In the genomic region with DNA sequence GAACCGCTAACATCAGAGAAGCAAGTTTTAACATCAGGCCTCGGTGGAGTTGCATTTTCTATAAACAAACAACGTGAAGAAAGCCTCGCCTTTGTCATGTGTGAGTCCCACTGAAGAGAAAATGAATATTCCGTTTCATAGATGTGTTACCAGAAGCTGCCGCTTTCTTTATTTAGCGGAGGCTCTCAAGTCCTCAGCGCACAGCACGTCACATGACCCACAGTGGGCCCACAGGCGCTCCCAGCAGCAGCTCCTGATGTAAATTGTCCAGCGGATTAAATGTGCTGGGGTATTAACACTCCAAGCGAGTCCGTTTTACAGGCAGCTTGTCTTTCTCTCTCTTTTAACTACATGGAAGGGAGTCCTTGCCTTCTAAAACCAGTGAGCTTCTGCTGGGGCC, we compare ENCODE assay signal across 23 mouse cellular contexts.
A peak's percentile ranks its signal among the peaks of the same experiment; 100 is the strongest.
DNase-seq lines count a peak whose midpoint lies in the region; ATAC-seq and TF ChIP-seq lines count a peak whose summit lies in the region.
"Had no signal": no experiment of that assay in that cellular context is flagged by ENCODE, and none has a peak within 500 bp of the region (broad histone marks: within the 10 kb centered on the region; RNA-seq: fewer than 3 reads in every experiment).

No protein-coding gene starts in this region.

- H3K9me3 ChIP-seq in forebrain, embryonic 13.5 days (replicated peaks) = no peaks in the 10 kb centered on the region; the same call in 1 of the 2 replicates
- H3K9me3 ChIP-seq in forebrain, embryonic 11.5 days (ENCODE audit: control insufficient read depth, low read length) = no peaks in the 10 kb centered on the region
- H3K9me3 ChIP-seq in heart, embryonic 13.5 days = peaks cover 5% of the 10 kb centered on the region; the same call in 1 of the 2 replicates
- no peaks in the 10 kb centered on the region; the same call in 1 of the 2 replicates for H3K9me3 ChIP-seq in heart, embryonic 10.5 days
- H3K9me3 ChIP-seq in heart, postnatal 0 days (replicated peaks; ENCODE audit: control insufficient read depth, low read length) = no peaks in the 10 kb centered on the region
- H3K9me3 ChIP-seq: forebrain, embryonic 15.5 days; G1E; intestine, embryonic 15.5 days had no signal

- ATAC-seq in forebrain, embryonic 13.5 days = 0 out of 2 replicates have a peak, but pooled peaks have one; percentile 27
- ATAC-seq in forebrain, embryonic 11.5 days (replicated peaks; ENCODE audit: low FRiP score) = no peak
- ATAC-seq in heart, embryonic 13.5 days (ENCODE audit: extremely low read depth, insufficient number of reproducible peaks, low FRiP score, low TSS enrichment) = no peak
- no peak for ATAC-seq in heart, postnatal 0 days (ENCODE audit: insufficient read depth, low read depth)
- ATAC-seq: CD4-positive, CD25-positive, alpha-beta regulatory T cell, adult 4 months; forebrain, embryonic 15.5 days; intestine, embryonic 15.5 days had no signal

- no peak for TF ChIP-seq CTCF in heart, postnatal 0 days (IDR thresholded peaks at IDR 0.05; ENCODE audit: low read depth)

- no peaks in the 10 kb centered on the region for H3K36me3 ChIP-seq in forebrain, embryonic 13.5 days (ENCODE audit: poor library complexity, severe bottlenecking)
- H3K36me3 ChIP-seq in forebrain, embryonic 11.5 days (ENCODE audit: control insufficient read depth, insufficient read depth, low read length) = no peaks in the 10 kb centered on the region
- no peaks in the 10 kb centered on the region for H3K36me3 ChIP-seq in heart, embryonic 13.5 days
- H3K36me3 ChIP-seq in heart, embryonic 10.5 days = no peaks in the 10 kb centered on the region
- H3K36me3 ChIP-seq in heart, postnatal 0 days (replicated peaks; ENCODE audit: control insufficient read depth, insufficient read depth, low read length) = no peaks in the 10 kb centered on the region
- H3K36me3 ChIP-seq: embryonic facial prominence, embryonic 12.5 days; forebrain, embryonic 15.5 days; G1E; heart, embryonic 12.5 days; hindbrain, embryonic 10.5 days; intestine, embryonic 15.5 days had no signal

- H3K4me1 ChIP-seq in forebrain, embryonic 13.5 days = no peaks in the 10 kb centered on the region
- no peaks in the 10 kb centered on the region for H3K4me1 ChIP-seq in forebrain, embryonic 11.5 days (replicated peaks; ENCODE audit: control insufficient read depth, insufficient read depth, low read length)
- peaks cover 23% of the 10 kb centered on the region for H3K4me1 ChIP-seq in heart, embryonic 13.5 days
- peaks cover 7% of the 10 kb centered on the region; the same call in 1 of the 2 replicates for H3K4me1 ChIP-seq in heart, embryonic 10.5 days
- peaks cover 14% of the 10 kb centered on the region; the same call in 1 of the 2 replicates for H3K4me1 ChIP-seq in heart, postnatal 0 days (ENCODE audit: control insufficient read depth, insufficient read depth)
- H3K4me1 ChIP-seq: embryonic facial prominence, embryonic 12.5 days; forebrain, embryonic 15.5 days; hindbrain, embryonic 10.5 days; intestine, embryonic 15.5 days had no signal

- no peaks in the 10 kb centered on the region for H3K27me3 ChIP-seq in forebrain, embryonic 13.5 days
- no peaks in the 10 kb centered on the region for H3K27me3 ChIP-seq in forebrain, embryonic 11.5 days (ENCODE audit: control insufficient read depth, insufficient read depth, low read length)
- no peaks in the 10 kb centered on the region for H3K27me3 ChIP-seq in heart, embryonic 13.5 days (replicated peaks)
- no peaks in the 10 kb centered on the region for H3K27me3 ChIP-seq in heart, embryonic 10.5 days (ENCODE audit: insufficient read depth, poor library complexity, severe bottlenecking)
- no peaks in the 10 kb centered on the region for H3K27me3 ChIP-seq in heart, postnatal 0 days (ENCODE audit: control insufficient read depth, insufficient read depth, low read length)
- H3K27me3 ChIP-seq: embryonic facial prominence, embryonic 12.5 days; forebrain, embryonic 15.5 days; heart, embryonic 12.5 days; intestine, embryonic 15.5 days had no signal

- DNase-seq in forebrain, embryonic 11.5 days (ENCODE audit: low spot score) = no peak
- DNase-seq in heart, embryonic 10.5 days (ENCODE audit: low spot score) = no peak
- no peak for DNase-seq in heart, postnatal 0 days (ENCODE audit: low spot score)
- no peak for DNase-seq in heart, postnatal 14 days
- peak; percentile 9 for DNase-seq in R1 (ENCODE audit: low read depth, low spot score)
- DNase-seq: adrenal gland, postnatal 10 days; B cell, adult 2 months; cerebellum, adult 11-12 months; cerebellum, adult 9-10 months; cerebellum, postnatal 25 days; gastrocnemius, postnatal 10 days; heart, adult 18-20 months; kidney, adult 18-20 months had no signal

- 75% methylated on average over 13 of the region's 13 CpGs for WGBS in forebrain, embryonic 13.5 days
- 79% methylated on average over 13 of the region's 13 CpGs for WGBS in forebrain, embryonic 11.5 days
- 68% methylated on average over 13 of the region's 13 CpGs for WGBS in heart, embryonic 13.5 days
- 77% methylated on average over 13 of the region's 13 CpGs for WGBS in heart, embryonic 10.5 days
- WGBS in heart, postnatal 0 days = 68% methylated on average over 13 of the region's 13 CpGs

- TF ChIP-seq EP300 in heart, postnatal 0 days (IDR thresholded peaks at IDR 0.05; ENCODE audit: low read depth) = no peak

- no peak overlapping the region for H3K4me3 ChIP-seq in forebrain, embryonic 13.5 days
- H3K4me3 ChIP-seq in forebrain, embryonic 11.5 days (ENCODE audit: low read depth, low read length) = no peak overlapping the region
- no peak overlapping the region for H3K4me3 ChIP-seq in heart, embryonic 13.5 days
- no peak overlapping the region for H3K4me3 ChIP-seq in heart, embryonic 10.5 days
- no peak overlapping the region for H3K4me3 ChIP-seq in heart, postnatal 0 days (ENCODE audit: low read depth, low read length)
- H3K4me3 ChIP-seq: embryonic facial prominence, embryonic 12.5 days; forebrain, embryonic 15.5 days; heart, embryonic 12.5 days; hindbrain, embryonic 10.5 days; intestine, embryonic 15.5 days had no signal

- intact Hi-C loops in heart, postnatal 14 days (cut with DNase I) = no loop called here

- H3K27ac ChIP-seq in forebrain, embryonic 13.5 days = no peak overlapping the region
- H3K27ac ChIP-seq in forebrain, embryonic 11.5 days (ENCODE audit: low read depth, low read length) = no peak overlapping the region
- H3K27ac ChIP-seq in heart, embryonic 13.5 days (replicated peaks) = peak overlapping the region; percentile 52; the same call in 1 of the 2 replicates
- H3K27ac ChIP-seq in heart, embryonic 10.5 days = no peak overlapping the region
- peak overlapping the region; percentile 43; the same call in 1 of the 2 replicates for H3K27ac ChIP-seq in heart, postnatal 0 days (ENCODE audit: low read depth)
- H3K27ac ChIP-seq: embryonic facial prominence, embryonic 12.5 days; forebrain, embryonic 15.5 days; hindbrain, embryonic 10.5 days; hindbrain, embryonic 14.5 days; intestine, embryonic 15.5 days had no signal

- no peak overlapping the region for H3K4me2 ChIP-seq in forebrain, embryonic 13.5 days
- no peak overlapping the region for H3K4me2 ChIP-seq in forebrain, embryonic 11.5 days (ENCODE audit: low read depth, low read length, severe bottlenecking)
- H3K4me2 ChIP-seq in heart, embryonic 13.5 days = no peak overlapping the region
- no peak overlapping the region for H3K4me2 ChIP-seq in heart, postnatal 0 days (ENCODE audit: low read depth, low read length)
- H3K4me2 ChIP-seq: embryonic facial prominence, embryonic 12.5 days; forebrain, embryonic 15.5 days; heart, embryonic 12.5 days; hindbrain, embryonic 14.5 days; intestine, embryonic 15.5 days had no signal

- H3K9ac ChIP-seq in forebrain, embryonic 13.5 days = no peak overlapping the region
- H3K9ac ChIP-seq in forebrain, embryonic 11.5 days (ENCODE audit: low read length) = no peak overlapping the region
- H3K9ac ChIP-seq in heart, embryonic 13.5 days = no peak overlapping the region
- H3K9ac ChIP-seq in heart, postnatal 0 days (replicated peaks; ENCODE audit: low read depth, low read length) = no peak overlapping the region
- H3K9ac ChIP-seq: embryonic facial prominence, embryonic 12.5 days; forebrain, embryonic 15.5 days; heart, embryonic 12.5 days; hindbrain, embryonic 14.5 days; intestine, embryonic 15.5 days had no signal

Comparison
In these comparisons a context has a peak if more than half of its experiments do, and no peak if none do; other contexts are left out.
1. H3K27ac ChIP-seq: peak in heart, embryonic 13.5 days (single experiment) and heart, postnatal 0 days (single experiment); none in forebrain, embryonic 13.5 days (single experiment), forebrain, embryonic 11.5 days (single experiment) and heart, embryonic 10.5 days (single experiment).